Mouse (Mus musculus) mature B cell (primary cell): ENCODE results near the gene Pmp22.

Experiments used
- in situ Hi-C: fragments of 300-500 bp; cut with MboI; formaldehyde crosslinking; loops from 2 replicates; pipeline ENCODE4 v1.14.3; 2019

Pmp22 gene

GRCm38 (mm10) chr11:63128784-63129183, at the start of gene Pmp22:
TSS of gene Pmp22 (plus strand) at chr11:63128982.
- in situ Hi-C loops, result loop anchor here (25.0 kb wide), 1 partner anchor 216 kb away; no protein-coding TSS in a partner anchor

- in situ Hi-C loops, result no loop called here
Observed at GRCm38 (mm10) chr11:63084536-63084935, 44.2 kb upstream of the Pmp22 start.

GRCm38 (mm10) chr11:63088672-63089071, 40.1 kb upstream of the Pmp22 start:
- in situ Hi-C loops, result no loop called here

DNA sequence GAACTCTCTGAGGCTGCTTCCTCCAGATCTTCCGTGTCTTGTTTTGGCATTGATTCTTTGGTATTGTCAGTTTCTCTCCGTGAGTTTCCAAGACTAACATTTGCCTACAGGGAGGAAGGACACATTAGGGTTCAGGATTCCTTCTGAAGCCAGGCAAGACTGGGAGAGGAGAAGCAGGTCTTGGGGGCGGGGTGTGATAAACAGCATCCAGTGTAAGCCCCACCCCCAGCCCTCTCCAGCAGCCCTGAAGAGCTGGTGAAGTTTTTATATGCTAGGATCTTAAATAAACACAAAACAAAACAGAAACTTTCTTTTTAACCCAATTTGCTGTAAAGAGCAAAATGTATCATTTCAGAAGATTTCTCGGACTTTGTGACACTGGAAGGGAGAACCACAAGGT, 38.6 kb upstream of the Pmp22 start:
- in situ Hi-C loops, result no loop called here

GRCm38 (mm10) chr11:63090986-63091385, 37.8 kb upstream of the Pmp22 start:
- in situ Hi-C loops, result no loop called here

DNA sequence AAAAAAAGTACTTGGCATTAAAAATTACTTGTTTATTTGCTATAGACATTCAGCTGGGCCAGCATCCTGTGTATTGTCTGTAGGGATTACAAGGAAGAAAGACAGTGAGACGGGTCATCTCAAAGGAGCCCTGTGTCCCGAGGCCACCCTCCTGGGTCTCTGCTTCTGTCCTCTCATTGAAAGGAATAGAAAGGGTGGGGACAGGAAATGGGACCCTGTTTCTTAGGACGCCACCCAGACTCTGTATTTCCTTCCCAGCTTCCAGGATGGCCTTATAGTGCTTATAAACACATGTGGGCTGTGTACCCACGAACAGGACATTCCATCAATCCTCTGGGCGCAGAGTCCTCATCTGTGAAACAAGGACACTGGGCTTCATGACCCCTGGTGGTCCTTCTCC, 36.5 kb upstream of the Pmp22 start:
- in situ Hi-C loops, result no loop called here

DNA sequence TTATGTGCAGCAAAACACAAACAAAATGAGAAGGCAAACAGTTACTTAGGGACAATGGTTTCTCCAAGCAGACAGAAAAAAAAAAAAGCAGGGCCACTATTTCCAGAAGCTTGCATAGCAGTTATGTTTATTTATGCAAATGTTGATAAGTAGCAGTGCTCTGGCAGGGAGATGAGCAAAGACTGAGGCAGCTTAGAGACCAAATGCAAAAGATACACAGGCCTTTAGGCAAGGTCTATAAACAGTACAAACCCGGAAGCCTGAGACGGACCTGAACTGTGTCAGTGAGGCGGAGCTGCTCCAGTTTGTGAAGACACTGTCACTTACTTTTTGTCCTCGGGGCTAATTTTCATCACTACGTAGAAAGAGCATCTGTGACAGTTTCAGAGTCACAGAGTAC, 35.2 kb upstream of the Pmp22 start:
- in situ Hi-C loops, result no loop called here

DNA sequence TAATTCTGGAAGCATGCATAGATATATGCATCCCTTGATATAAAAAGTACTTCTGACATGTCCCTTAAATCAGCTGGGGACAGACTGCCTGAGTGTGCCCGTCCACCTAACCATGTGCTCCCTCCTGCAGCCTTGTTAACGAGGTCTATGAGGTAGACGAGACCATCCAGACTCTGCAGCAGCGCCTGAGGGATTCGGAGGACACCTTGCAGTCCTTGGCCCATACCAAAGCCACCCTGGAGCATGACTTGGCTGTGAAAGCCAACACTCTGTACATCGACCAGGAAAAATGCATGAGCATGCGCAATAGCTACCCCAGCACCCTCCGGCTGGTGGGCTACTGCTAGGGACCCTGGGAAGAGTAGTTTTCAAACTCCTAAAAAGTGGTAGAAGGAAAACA, 34.3 kb upstream of the Pmp22 start:
- in situ Hi-C loops, result no loop called here

- in situ Hi-C loops, result no loop called here
Observed at GRCm38 (mm10) chr11:63098016-63098415, 30.8 kb upstream of the Pmp22 start.

DNA sequence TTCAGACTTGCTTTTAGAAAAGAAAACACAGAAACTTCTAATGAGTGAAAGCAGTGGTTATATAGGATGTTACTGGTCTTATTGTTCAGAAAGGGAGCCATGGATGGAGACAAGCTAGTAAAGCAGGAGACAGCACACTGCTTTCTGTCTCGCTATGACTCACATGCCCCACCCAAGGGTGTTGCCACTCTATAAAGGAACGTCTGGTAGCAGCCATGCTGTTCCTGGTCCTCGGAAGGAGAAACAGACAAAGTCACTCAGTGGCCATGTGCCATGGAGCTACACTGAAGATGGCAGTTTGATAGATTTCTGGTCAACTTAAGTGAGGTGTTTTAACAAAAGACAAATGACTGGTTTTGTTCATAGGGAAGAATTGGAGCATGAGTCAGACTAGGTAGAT, 29.4 kb upstream of the Pmp22 start:
- in situ Hi-C loops, result no loop called here

DNA sequence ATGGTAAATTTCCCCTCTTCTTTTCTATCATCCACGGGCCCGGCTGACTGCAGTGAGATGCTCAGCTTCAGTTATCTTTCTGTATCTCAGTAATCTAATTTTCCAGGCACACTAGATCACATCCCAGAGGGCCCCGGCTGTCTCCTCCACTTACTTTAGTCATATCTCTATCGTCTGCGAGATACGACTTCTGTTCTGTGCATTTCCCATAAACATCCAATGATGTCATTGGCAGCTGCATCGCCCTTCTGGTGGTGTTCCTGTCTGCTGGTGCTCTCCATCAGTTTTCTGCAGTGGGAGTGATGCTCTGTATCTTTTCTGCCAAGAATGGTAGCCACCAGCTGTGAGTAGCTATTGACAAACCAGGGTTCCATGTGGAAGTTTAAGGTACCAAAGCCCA, 25.5 kb upstream of the Pmp22 start:
- in situ Hi-C loops, result no loop called here

GRCm38 (mm10) chr11:63104026-63104425, 24.8 kb upstream of the Pmp22 start:
- in situ Hi-C loops, result no loop called here

- in situ Hi-C loops, result no loop called here
Observed at GRCm38 (mm10) chr11:63109230-63109775, 19.5 kb upstream of the Pmp22 start.

DNA sequence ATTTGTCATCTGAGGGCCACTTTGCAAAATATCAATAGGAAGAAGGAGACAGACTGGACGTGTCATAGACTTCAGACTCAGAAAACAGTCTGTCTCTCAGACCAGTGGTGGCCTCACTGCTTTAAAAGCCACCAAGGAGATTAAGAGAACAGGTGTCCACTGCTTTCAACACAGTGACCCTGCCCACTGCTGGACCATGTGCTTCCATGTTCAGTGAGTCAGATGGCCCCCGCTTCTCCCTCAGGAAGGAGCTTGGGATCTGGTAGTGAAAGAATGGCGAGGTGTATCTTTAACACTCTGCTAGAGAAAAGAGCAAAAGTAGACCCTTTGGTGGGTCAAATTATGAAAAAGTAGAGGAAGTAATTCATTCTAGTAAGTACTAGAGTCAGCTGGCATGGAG, 18.5 kb upstream of the Pmp22 start:
- in situ Hi-C loops, result no loop called here

DNA sequence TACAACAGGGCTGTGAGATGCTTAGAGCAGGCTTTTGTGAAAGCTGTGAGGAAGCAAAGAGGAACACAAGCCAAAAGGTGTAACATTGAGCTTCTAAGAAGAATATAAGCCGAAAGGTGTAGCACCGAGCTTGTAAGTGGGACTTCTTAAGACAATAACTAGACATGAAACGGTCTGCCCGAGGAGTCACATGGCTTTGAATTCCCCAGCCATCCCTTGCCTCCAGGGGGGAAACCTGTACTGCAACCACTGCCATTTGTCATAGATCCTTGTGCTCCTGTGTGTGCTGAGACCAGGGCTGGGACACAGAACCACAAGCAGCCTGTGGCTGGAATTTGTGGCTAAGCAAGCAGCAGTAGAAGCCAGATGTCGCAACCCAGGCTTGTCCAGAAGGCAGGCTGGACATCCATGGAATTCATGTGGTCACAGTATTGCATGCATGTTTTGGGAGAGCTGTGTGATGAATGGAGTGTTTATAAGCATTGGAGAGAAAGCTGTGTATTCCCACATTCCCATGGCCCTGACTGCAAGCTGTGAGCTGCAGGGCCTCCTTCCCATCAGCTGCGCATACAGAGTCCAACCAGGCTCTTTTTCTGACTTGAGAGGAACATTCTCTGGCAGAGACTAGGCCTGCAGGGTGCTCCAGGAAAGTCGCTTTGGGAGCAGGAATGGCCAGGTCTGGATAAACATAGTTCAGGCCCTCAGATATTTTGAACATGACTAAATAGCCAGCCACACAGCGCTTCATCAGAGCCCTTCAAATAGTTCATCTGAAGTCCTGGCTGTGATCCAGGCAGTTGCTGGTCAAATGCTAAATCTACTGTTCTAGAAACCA, 13.8 kb upstream of the Pmp22 start:
- in situ Hi-C loops, result no loop called here

- in situ Hi-C loops, result no loop called here
Observed at GRCm38 (mm10) chr11:63116652-63117051, 12.1 kb upstream of the Pmp22 start.

GRCm38 (mm10) chr11:63117266-63117665, 11.5 kb upstream of the Pmp22 start:
- in situ Hi-C loops, result no loop called here

GRCm38 (mm10) chr11:63119791-63120190, 9.0 kb upstream of the Pmp22 start:
- in situ Hi-C loops, result no loop called here

DNA sequence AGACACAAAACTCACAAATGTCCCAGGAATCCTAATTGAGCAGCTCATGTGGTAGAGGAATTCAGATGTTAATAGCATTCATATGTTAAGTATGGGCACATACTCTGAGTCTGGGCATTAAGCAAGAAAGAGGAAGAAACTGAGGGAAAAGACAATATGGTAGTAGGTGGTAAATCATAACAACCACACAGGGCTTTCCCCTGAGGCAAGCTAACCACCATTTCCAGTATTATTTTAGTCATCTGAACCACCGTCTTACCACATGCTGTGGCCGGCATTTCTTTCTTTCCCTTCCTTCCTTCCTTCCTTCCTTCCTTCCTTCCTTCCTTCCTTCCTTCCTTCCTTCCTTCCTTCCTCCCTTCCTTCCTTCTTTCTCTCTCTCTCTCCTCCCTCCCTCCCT, 6.5 kb upstream of the Pmp22 start:
- in situ Hi-C loops, result no loop called here

GRCm38 (mm10) chr11:63122776-63123350, 5.9 kb upstream of the Pmp22 start:
- in situ Hi-C loops, result no loop called here

DNA sequence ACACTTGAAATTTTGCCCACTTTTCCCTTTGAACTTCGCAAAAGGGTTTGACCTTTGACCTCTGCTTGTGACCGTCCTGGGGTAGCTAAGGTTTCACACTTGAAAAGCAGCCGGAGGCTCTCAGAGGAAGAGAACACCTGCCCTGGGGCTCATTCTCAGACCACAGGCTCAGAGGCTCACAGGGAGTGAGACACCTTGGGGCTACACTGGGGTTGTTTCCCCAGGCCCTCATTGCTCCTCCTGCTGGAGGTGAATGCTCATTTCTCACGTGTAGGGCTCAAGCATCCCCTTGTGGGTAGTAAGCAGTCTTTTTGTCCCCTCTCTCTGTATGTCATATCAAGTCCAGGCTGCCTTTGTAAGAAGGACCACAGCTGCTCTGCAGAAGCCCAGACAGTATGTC, 4.5 kb upstream of the Pmp22 start:
- in situ Hi-C loops, result no loop called here

GRCm38 (mm10) chr11:63125832-63126456, 2.8 kb upstream of the Pmp22 start:
- in situ Hi-C loops, result loop anchor here (25.0 kb wide), 1 partner anchor 214 kb away; no protein-coding TSS in a partner anchor

DNA sequence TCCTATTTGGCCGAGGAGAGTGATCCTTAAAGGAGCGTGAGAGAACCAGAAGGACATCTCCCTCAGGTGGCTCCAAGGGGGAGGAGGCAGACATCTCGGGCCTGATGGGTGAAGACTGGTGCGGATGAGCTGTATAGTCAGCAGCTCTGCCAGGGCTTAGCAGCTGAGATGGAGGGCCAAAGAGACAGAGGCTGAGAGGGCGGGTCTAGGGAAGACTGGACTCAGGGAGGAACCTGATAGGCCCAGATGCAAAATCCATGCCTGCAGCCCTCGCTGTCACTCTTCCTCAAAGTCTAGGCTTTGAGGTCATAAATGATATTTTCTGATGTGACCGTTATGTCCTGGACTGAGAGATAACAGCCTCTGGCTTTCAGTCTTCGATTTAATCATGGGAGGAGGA, 1.8 kb upstream of the Pmp22 start:
- in situ Hi-C loops, result loop anchor here (25.0 kb wide), 1 partner anchor 215 kb away; no protein-coding TSS in a partner anchor
